Comparison of ENCODE assay signal across 14 mouse cellular contexts in genomic region chr14:29648721-29649120, GRCm38 (mm10).
DNase-seq lines count a peak whose midpoint lies in the region; ATAC-seq and TF ChIP-seq lines count a peak whose summit lies in the region.
"Had no signal": no experiment of that assay in that cellular context is flagged by ENCODE, and none has a peak within 500 bp of the region (broad histone marks: within the 10 kb centered on the region; RNA-seq: fewer than 3 reads in every experiment).

No protein-coding gene starts in this region.

- TF ChIP-seq POLR2A in brain, embryonic 14.5 days (IDR thresholded peaks at IDR 0.05; ENCODE audit: borderline replicate concordance, extremely low read depth, insufficient read depth, insufficient read length, poor library complexity, severe bottlenecking), result no peak

- H3K27ac ChIP-seq in layer of hippocampus, adult 2 months, result peak overlapping the region; percentile 75
- H3K27ac ChIP-seq in hindbrain, postnatal 0 days, result peak overlapping the region; percentile 45
- H3K27ac ChIP-seq: macrophage had no signal

- no peaks in the 10 kb centered on the region for H3K36me3 ChIP-seq in hindbrain, postnatal 0 days (ENCODE audit: insufficient read depth, low read length)

- no peaks in the 10 kb centered on the region for H3K27me3 ChIP-seq in hindbrain, postnatal 0 days (ENCODE audit: insufficient read depth, low read length)

- no peak overlapping the region for H3K4me2 ChIP-seq in hindbrain, postnatal 0 days (ENCODE audit: low read depth, low read length)

- no peaks in the 10 kb centered on the region for H3K4me1 ChIP-seq in hindbrain, postnatal 0 days (ENCODE audit: insufficient read depth, low read length)

- no peak for DNase-seq in layer of hippocampus, adult 2 months (ENCODE audit: low spot score in 2 of 2)
- DNase-seq in layer of hippocampus, postnatal 36 days, result no peak
- DNase-seq in brain, embryonic 14.5 days (ENCODE audit: low read depth), result peak; percentile 25
- DNase-seq in cerebellum, adult 9-10 months, result peak; percentile 88
- DNase-seq in hindbrain, postnatal 0 days (ENCODE audit: low spot score), result peak; percentile 24
- no peak for DNase-seq in spleen, postnatal 14 days (ENCODE audit: low spot score in 2 of 2)
- DNase-seq in liver, result no peak
- DNase-seq: embryo, embryonic 11 days; kidney, adult 9 months; thymus, adult 18-20 months had no signal

- 24% methylated on average over 6 of the region's 6 CpGs for WGBS in hindbrain, postnatal 0 days

- no peak for TF ChIP-seq CTCF in layer of hippocampus, adult 2 months (conservative IDR thresholded peaks at IDR 0.05)
- no peak for TF ChIP-seq CTCF in brain, embryonic 14.5 days (IDR thresholded peaks at IDR 0.05; ENCODE audit: borderline replicate concordance, extremely low read depth, insufficient read depth, insufficient read length)
- TF ChIP-seq CTCF in hindbrain, postnatal 0 days (IDR thresholded peaks at IDR 0.05; ENCODE audit: low read depth), result no peak

- no peaks in the 10 kb centered on the region for H3K9me3 ChIP-seq in hindbrain, postnatal 0 days (ENCODE audit: low read length)

- no peak overlapping the region for H3K9ac ChIP-seq in hindbrain, postnatal 0 days (replicated peaks; ENCODE audit: low read length)

- ATAC-seq in hindbrain, postnatal 0 days, result no peak
- ATAC-seq: activated CD4-positive, CD25-positive, alpha-beta regulatory T cell, adult 4 months had no signal

- H3K4me3 ChIP-seq in layer of hippocampus, adult 2 months, result no peak overlapping the region
- H3K4me3 ChIP-seq in hindbrain, postnatal 0 days (ENCODE audit: low read length), result no peak overlapping the region
- H3K4me3 ChIP-seq: erythroblast, embryonic 14.5 days; myocyte had no signal

Comparison
In these comparisons a context has a peak if more than half of its experiments do, and no peak if none do; other contexts are left out.
1. DNase-seq: peak in brain, embryonic 14.5 days (single experiment), cerebellum, adult 9-10 months (single experiment) and hindbrain, postnatal 0 days (single experiment); none in layer of hippocampus, adult 2 months (0 of 2), layer of hippocampus, postnatal 36 days (0 of 2), spleen, postnatal 14 days (0 of 2) and liver (single experiment).